Mouse (Mus musculus) liver, embryonic 15.5 days (tissue): ENCODE data around the gene Rnf103. TPM values are rescaled to one million over a fixed set of nuclear protein-coding genes. Genes with fewer than 3 reads are reported as not detected.
"Not testable (repeated sequence)": the region's sequence is repeated elsewhere in the genome, so short reads cannot be mapped to it uniquely, and the experiment has no call there.

Experiments used
- ATAC-seq: fragments of 200-750 bp; cut with Nextera tagmentation; 2 replicates; pipeline ENCODE4 v1.8.0; 2017; ENCODE audit warnings: moderate number of reproducible peaks, mild to moderate bottlenecking, moderate library complexity; ENCODE audit not compliant: insufficient read depth
- H3K27ac ChIP-seq: fragments of 300-500 bp; sonication (generic); replicated peaks from 2 replicates; pipeline ENCODE4 v1.5.1; 2015; ENCODE audit warnings: mild to moderate bottlenecking, inconsistent platforms
- H3K27me3 ChIP-seq: fragments of 300-500 bp; sonication (generic); 2 replicates; pipeline ENCODE4 v1.6.1; 2015; ENCODE audit warnings: mild to moderate bottlenecking, inconsistent platforms
- H3K36me3 ChIP-seq: fragments of 300-500 bp; sonication (generic); replicated peaks from 2 replicates; pipeline ENCODE4 v1.6.1; 2015; ENCODE audit warnings: moderate library complexity, mild to moderate bottlenecking, inconsistent platforms
- H3K4me1 ChIP-seq: fragments of 300-500 bp; sonication (generic); replicated peaks from 2 replicates; pipeline ENCODE4 v1.6.1; 2015; ENCODE audit warnings: inconsistent platforms
- H3K4me2 ChIP-seq: fragments of 300-500 bp; sonication (generic); 2 replicates; pipeline ENCODE4 v1.6.1; 2015; ENCODE audit warnings: moderate library complexity, mild to moderate bottlenecking, inconsistent platforms
- H3K4me3 ChIP-seq: fragments of 300-500 bp; sonication (generic); replicated peaks from 2 replicates; pipeline ENCODE4 v1.5.1; 2015; ENCODE audit warnings: mild to moderate bottlenecking, inconsistent platforms
- H3K9ac ChIP-seq: fragments of 300-500 bp; sonication (generic); 2 replicates; pipeline ENCODE4 v1.6.1; 2015; ENCODE audit warnings: moderate library complexity, mild to moderate bottlenecking, inconsistent platforms
- H3K9me3 ChIP-seq: fragments of 300-500 bp; sonication (generic); replicated peaks from 2 replicates; pipeline ENCODE4 v1.6.1; 2016; ENCODE audit warnings: inconsistent platforms
- WGBS: fragments of 180-500 bp; shearing (Covaris S2); methylation state at CpG from one replicate; pipeline ENCODE4 v1.1.7; 2015; ENCODE audit warnings: mixed read lengths; ENCODE audit not compliant: insufficient replicate concordance; 5-methylcytosine and 5-hydroxymethylcytosine counted together
- polyA plus RNA-seq: library from polyadenylated mRNA; unstranded; fragments of >200 nt; fragmentation: Nextera tagmentation; extraction: Ambion mirVana; gene quantifications from 2 replicates; pipeline ENCODE4 v1.2.1, GENCODE M21; 2015

The Rnf103 gene
- polyA plus RNA-seq, result 7.9 and 9.0 TPM in 2 replicates

GRCm38 (mm10) chr6:71493675-71494340 lies at the start of gene Rnf103:
Gene Rnf103, plus strand, starts transcription at chr6:71493894.
- peaks cover 7% of the 10 kb centered on the region; the same call in 1 of the 2 replicates for H3K36me3 ChIP-seq
- peak within 1 kb of the TSS; percentile 87 for H3K4me3 ChIP-seq
- WGBS, result under 1% methylated on average over 69 of the region's 79 CpGs
- no peaks in the 10 kb centered on the region for H3K9me3 ChIP-seq
- peak within 1 kb of the TSS; percentile 94 for H3K4me2 ChIP-seq
- peaks cover 29% of the 10 kb centered on the region for H3K4me1 ChIP-seq
- peak within 1 kb of the TSS; percentile 90 for H3K27ac ChIP-seq
- H3K9ac ChIP-seq, result peak within 1 kb of the TSS; percentile 92
- peaks cover 6% of the 10 kb centered on the region; the same call in 1 of the 2 replicates for H3K27me3 ChIP-seq
- ATAC-seq, result peak; percentile 86

- WGBS, result 25% methylated on average over 1 of the region's 1 CpGs
- Histone ChIP-seq H3K9ac (no peak overlapping the region), H3K4me2 (no peak overlapping the region), H3K36me3 (no peaks in the 10 kb centered on the region), H3K9me3 (no peaks in the 10 kb centered on the region), H3K27me3 (no peaks in the 10 kb centered on the region), H3K4me1 (peaks cover 22% of the 10 kb centered on the region), H3K27ac (no peak overlapping the region), H3K4me3 (no peak overlapping the region)
- no peak for ATAC-seq
Observed at GRCm38 (mm10) chr6:71444756-71445155, 48.9 kb upstream of the Rnf103 start.

- no peak for ATAC-seq
- Histone ChIP-seq H3K4me3 (no peak overlapping the region), H3K9me3 (no peaks in the 10 kb centered on the region), H3K36me3 (no peaks in the 10 kb centered on the region), H3K27ac (no peak overlapping the region), H3K27me3 (no peaks in the 10 kb centered on the region), H3K4me1 (peaks cover 22% of the 10 kb centered on the region), H3K4me2 (no peak overlapping the region), H3K9ac (no peak overlapping the region)
- 34% methylated on average over 6 of the region's 6 CpGs for WGBS
Observed at GRCm38 (mm10) chr6:71445560-71445959, 48.1 kb upstream of the Rnf103 start.

- H3K4me3 ChIP-seq, result no peak overlapping the region
- no peaks in the 10 kb centered on the region for H3K36me3 ChIP-seq
Observed at GRCm38 (mm10) chr6:71452792-71453191, 40.9 kb upstream of the Rnf103 start.

GRCm38 (mm10) chr6:71453983-71454739 lies 39.5 kb upstream of the Rnf103 start:
- H3K27me3 ChIP-seq, H3K4me3 ChIP-seq, H3K27ac ChIP-seq, H3K36me3 ChIP-seq, H3K9ac ChIP-seq, H3K4me2 ChIP-seq, H3K9me3 ChIP-seq, H3K4me1 ChIP-seq, ATAC-seq: not testable (repeated sequence)

More at GRCm38 (mm10) chr6:71452792-71453191, 40.9 kb upstream of the Rnf103 start:
- Histone ChIP-seq H3K4me1 (no peaks in the 10 kb centered on the region), H3K4me2 (no peak overlapping the region), H3K27me3 (no peaks in the 10 kb centered on the region), H3K9ac (no peak overlapping the region), H3K27ac (no peak overlapping the region), H3K9me3 (no peaks in the 10 kb centered on the region)
- ATAC-seq, result no peak
- WGBS, result 27% methylated on average over 2 of the region's 2 CpGs

- H3K9me3 ChIP-seq, result no peaks in the 10 kb centered on the region
- H3K4me2 ChIP-seq, result no peak overlapping the region
- no peak overlapping the region for H3K27ac ChIP-seq
- WGBS, result 41% methylated on average over 8 of the region's 8 CpGs
- H3K9ac ChIP-seq, result no peak overlapping the region
- H3K27me3 ChIP-seq, result no peaks in the 10 kb centered on the region
- H3K4me3 ChIP-seq, result no peak overlapping the region
- H3K4me1 ChIP-seq, result no peaks in the 10 kb centered on the region
- ATAC-seq, result no peak
- no peaks in the 10 kb centered on the region for H3K36me3 ChIP-seq
Observed at GRCm38 (mm10) chr6:71457956-71458608, 35.6 kb upstream of the Rnf103 start.

DNA sequence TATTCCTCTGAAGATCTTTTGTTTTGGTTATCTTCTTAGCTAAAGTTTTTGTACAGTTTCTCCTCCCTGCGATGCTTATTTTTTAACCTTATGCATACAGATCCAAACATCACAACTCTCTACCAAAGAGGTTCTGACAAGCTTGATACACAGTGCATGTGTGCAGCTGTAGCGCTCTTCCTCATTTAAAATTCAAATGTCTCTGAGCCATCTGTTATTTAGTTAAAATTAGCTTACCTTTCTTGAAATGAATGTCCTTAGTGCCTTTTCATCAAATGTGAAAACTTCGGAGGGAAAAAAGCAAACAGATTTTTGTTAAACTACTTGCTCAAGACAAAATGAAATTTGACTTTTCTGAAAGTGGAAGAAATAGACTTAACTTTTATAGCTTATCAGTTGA lies 28.5 kb upstream of the Rnf103 start:
- Histone ChIP-seq H3K4me2 (no peak overlapping the region), H3K4me1 (no peaks in the 10 kb centered on the region), H3K27ac (no peak overlapping the region), H3K9ac (no peak overlapping the region), H3K36me3 (no peaks in the 10 kb centered on the region), H3K4me3 (no peak overlapping the region), H3K9me3 (no peaks in the 10 kb centered on the region), H3K27me3 (no peaks in the 10 kb centered on the region)
- ATAC-seq, result no peak
- WGBS, result 78% methylated on average over 3 of the region's 3 CpGs

GRCm38 (mm10) chr6:71467766-71468165 lies 25.9 kb upstream of the Rnf103 start:
- WGBS, result 75% methylated on average over 4 of the region's 4 CpGs
- ATAC-seq, result no peak
- no peaks in the 10 kb centered on the region for H3K9me3 ChIP-seq
- H3K4me3 ChIP-seq, result no peak overlapping the region
- H3K4me1 ChIP-seq, result no peaks in the 10 kb centered on the region
- no peaks in the 10 kb centered on the region for H3K36me3 ChIP-seq
- H3K9ac ChIP-seq, result no peak overlapping the region
- no peak overlapping the region for H3K4me2 ChIP-seq
- no peak overlapping the region for H3K27ac ChIP-seq
- H3K27me3 ChIP-seq, result no peaks in the 10 kb centered on the region

- H3K36me3 ChIP-seq, result no peaks in the 10 kb centered on the region
- no peak overlapping the region for H3K4me3 ChIP-seq
- H3K9ac ChIP-seq, result no peak overlapping the region
- no peaks in the 10 kb centered on the region for H3K27me3 ChIP-seq
- H3K4me1 ChIP-seq, result no peaks in the 10 kb centered on the region
- no peak overlapping the region for H3K4me2 ChIP-seq
- H3K27ac ChIP-seq, result no peak overlapping the region
- WGBS, result 40% methylated on average over 3 of the region's 3 CpGs
- no peaks in the 10 kb centered on the region for H3K9me3 ChIP-seq
- no peak for ATAC-seq
Observed at GRCm38 (mm10) chr6:71469291-71469690, 24.4 kb upstream of the Rnf103 start.

DNA sequence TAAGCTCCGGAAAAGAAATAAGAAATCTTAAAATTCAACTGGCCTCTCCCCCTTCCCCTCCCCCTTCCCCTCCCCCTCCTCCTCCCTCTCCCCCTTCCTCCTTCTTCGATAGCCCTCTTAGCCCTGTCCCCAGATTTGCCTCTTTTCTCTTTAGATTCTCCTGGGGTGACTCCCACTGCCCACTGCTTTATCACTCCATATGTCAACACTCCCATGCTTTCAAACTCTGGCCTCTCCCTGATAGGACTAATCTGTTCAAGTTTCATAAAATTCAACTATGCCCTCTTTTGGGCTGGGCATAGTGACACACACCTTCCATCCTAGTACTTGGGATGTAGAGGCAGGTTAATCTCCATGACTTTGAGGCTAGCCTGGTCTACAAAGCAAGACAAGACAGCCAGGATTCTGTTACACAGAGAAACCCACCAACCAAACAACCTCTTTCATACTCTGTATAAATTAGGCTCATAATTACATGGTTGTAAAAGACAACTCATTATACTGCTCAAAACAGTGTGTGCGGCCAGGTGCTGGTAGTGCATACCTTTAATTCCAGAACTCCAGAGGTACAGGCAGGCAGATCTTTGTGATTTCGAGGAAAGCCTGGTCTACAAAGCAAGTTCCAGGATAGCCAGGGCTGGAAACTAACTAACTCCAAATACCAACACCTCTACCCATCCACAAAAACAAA lies 21.7 kb upstream of the Rnf103 start:
- Histone ChIP-seq H3K9me3 (no peaks in the 10 kb centered on the region), H3K9ac (no peak overlapping the region), H3K36me3 (no peaks in the 10 kb centered on the region), H3K27ac (no peak overlapping the region), H3K27me3 (no peaks in the 10 kb centered on the region), H3K4me3 (no peak overlapping the region), H3K4me1 (no peaks in the 10 kb centered on the region), H3K4me2 (no peak overlapping the region)
- ATAC-seq, result no peak
- WGBS, result 58% methylated on average over 4 of the region's 4 CpGs

DNA sequence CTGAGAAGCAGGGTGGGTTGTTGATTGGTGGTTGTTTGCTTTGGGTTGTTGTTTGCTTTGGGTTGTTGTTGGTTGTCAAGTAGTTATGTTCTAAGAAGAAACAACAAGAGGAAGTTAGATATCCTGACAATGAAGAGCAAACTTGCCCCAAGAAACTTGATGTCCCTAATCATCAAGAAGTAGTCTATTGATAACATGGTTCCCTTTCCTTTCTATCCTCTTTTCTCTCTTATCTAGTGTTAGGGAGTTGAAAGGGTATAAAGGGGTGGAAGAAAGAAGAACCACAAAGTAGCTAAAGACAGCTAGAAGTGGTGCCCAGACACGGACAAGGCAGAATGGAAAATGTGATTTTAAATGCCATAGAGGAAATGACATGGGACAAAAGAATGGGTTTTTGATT lies 20.9 kb upstream of the Rnf103 start:
- Histone ChIP-seq H3K4me2 (no peak overlapping the region), H3K27me3 (no peaks in the 10 kb centered on the region), H3K27ac (no peak overlapping the region), H3K9ac (no peak overlapping the region), H3K4me1 (no peaks in the 10 kb centered on the region), H3K4me3 (no peak overlapping the region), H3K36me3 (no peaks in the 10 kb centered on the region), H3K9me3 (no peaks in the 10 kb centered on the region)
- no peak for ATAC-seq
- 17% methylated on average over 1 of the region's 1 CpGs for WGBS
